Mouse (Mus musculus) neural tube, embryonic 15.5 days (tissue): ENCODE results near the gene Tanc1. TPM values are rescaled to one million over a fixed set of nuclear protein-coding genes. Genes with fewer than 3 reads are reported as not detected.

Experiments
- ATAC-seq: fragments of 200-750 bp; cut with Nextera tagmentation; 2 replicates; pipeline ENCODE4 v1.8.0; 2017; ENCODE audit warnings: mild to moderate bottlenecking, moderate TSS enrichment, moderate library complexity; ENCODE audit not compliant: low FRiP score
- H3K27ac ChIP-seq: fragments of 300-500 bp; sonication (generic); replicated peaks from 2 replicates; pipeline ENCODE4 v1.5.1; 2015; ENCODE audit warnings: mild to moderate bottlenecking, inconsistent platforms
- H3K27me3 ChIP-seq: fragments of 300-500 bp; sonication (generic); replicated peaks from 2 replicates; pipeline ENCODE4 v1.6.1; 2015; ENCODE audit warnings: inconsistent platforms
- H3K36me3 ChIP-seq: fragments of 300-500 bp; sonication (generic); 2 replicates; pipeline ENCODE4 v1.6.1; 2015; ENCODE audit warnings: inconsistent platforms
- H3K4me1 ChIP-seq: fragments of 300-500 bp; sonication (generic); 2 replicates; pipeline ENCODE4 v1.6.1; 2015; ENCODE audit warnings: inconsistent platforms
- H3K4me2 ChIP-seq: fragments of 300-500 bp; sonication (generic); 2 replicates; pipeline ENCODE4 v1.6.1; 2015; ENCODE audit warnings: inconsistent platforms, mild to moderate bottlenecking, moderate library complexity
- H3K4me3 ChIP-seq: fragments of 300-500 bp; sonication (generic); replicated peaks from 2 replicates; pipeline ENCODE4 v1.5.1; 2015; ENCODE audit warnings: mild to moderate bottlenecking, inconsistent platforms
- H3K9ac ChIP-seq: fragments of 300-500 bp; sonication (generic); replicated peaks from 2 replicates; pipeline ENCODE4 v1.6.1; 2015; ENCODE audit warnings: mild to moderate bottlenecking, inconsistent platforms
- H3K9me3 ChIP-seq: fragments of 300-500 bp; sonication (generic); replicated peaks from 2 replicates; pipeline ENCODE4 v1.6.1; 2016; ENCODE audit warnings: inconsistent platforms
- WGBS: fragments of 180-500 bp; shearing (Covaris S2); methylation state at CpG from one replicate; pipeline ENCODE4 v1.1.7; 2015; ENCODE audit warnings: mixed read lengths; 5-methylcytosine and 5-hydroxymethylcytosine counted together
- polyA plus RNA-seq: library from polyadenylated mRNA; unstranded; fragments of >200 nt; fragmentation: Nextera tagmentation; extraction: Ambion mirVana; gene quantifications from 2 replicates; pipeline ENCODE4 v1.2.1, GENCODE M21; 2015

Tanc1 gene
- polyA plus RNA-seq, 1 experiment from 2014 or later = 8.5 TPM

DNA sequence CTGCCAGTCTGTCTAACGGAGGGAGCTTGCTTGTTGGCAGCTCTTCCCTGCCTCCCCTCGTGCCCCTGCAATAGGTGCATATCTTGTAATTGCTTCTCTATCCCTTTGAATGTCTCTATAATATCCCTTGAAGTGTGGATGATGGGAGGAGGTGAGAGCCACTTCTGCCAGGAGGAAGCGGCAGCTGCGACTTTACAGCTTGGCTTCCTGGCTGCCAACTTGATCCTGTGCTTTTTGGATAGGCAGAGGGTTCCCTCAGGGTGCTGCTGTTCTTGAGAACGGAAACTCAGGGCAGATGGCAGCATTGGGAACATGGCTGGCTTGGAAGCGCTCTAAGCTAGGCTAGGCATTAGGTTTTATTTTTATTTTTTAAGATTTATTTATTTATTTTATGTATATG, 183.0 kb downstream of the Tanc1 start:
- no peaks in the 10 kb centered on the region for H3K9me3 ChIP-seq
- no peaks in the 10 kb centered on the region for H3K27me3 ChIP-seq
- no peak overlapping the region for H3K27ac ChIP-seq
- H3K36me3 ChIP-seq = no peaks in the 10 kb centered on the region
- no peak overlapping the region for H3K4me3 ChIP-seq
- ATAC-seq = no peak
- no peak overlapping the region for H3K9ac ChIP-seq
- 66% methylated on average over 6 of the region's 6 CpGs for WGBS
- 0 out of 2 replicates have a peak, but pooled peaks cover 2% of the 10 kb centered on the region for H3K4me1 ChIP-seq
- no peak overlapping the region for H3K4me2 ChIP-seq

DNA sequence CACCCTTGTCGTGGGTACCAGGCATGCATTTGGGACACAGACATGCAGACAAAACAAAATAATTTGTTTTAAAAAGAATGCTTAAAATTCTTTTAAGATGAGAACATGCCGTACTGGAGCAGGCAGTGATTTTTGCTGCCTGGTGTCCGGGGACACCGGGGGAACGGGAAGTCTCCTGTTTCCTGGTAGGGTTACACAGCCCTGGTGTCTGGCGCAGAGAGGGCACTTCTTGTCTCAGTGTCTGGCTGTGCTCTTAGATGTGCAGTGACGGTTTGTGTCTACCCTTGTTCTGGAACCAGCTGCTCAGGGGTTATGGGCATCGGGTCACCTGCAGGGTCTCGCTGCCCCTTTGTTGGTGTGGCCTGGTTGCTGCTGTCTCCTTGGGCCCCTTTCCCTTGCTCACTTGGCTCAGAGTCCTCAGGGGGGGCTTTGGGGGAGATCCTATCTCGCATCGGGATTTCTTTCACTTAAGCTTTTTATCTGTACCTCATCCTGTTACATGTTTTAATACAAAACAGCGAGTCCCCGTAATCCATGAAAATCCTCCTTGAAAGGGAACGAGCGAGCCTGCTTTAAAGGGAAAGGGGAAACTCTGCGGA, 187.2 kb downstream of the Tanc1 start:
- Histone ChIP-seq H3K9me3 (no peaks in the 10 kb centered on the region), H3K36me3 (no peaks in the 10 kb centered on the region), H3K9ac (no peak overlapping the region), H3K27ac (no peak overlapping the region), H3K27me3 (no peaks in the 10 kb centered on the region), H3K4me3 (no peak overlapping the region), H3K4me1 (no peaks in the 10 kb centered on the region), H3K4me2 (no peak overlapping the region)
- no peak for ATAC-seq
- 79% methylated on average over 16 of the region's 16 CpGs for WGBS

DNA sequence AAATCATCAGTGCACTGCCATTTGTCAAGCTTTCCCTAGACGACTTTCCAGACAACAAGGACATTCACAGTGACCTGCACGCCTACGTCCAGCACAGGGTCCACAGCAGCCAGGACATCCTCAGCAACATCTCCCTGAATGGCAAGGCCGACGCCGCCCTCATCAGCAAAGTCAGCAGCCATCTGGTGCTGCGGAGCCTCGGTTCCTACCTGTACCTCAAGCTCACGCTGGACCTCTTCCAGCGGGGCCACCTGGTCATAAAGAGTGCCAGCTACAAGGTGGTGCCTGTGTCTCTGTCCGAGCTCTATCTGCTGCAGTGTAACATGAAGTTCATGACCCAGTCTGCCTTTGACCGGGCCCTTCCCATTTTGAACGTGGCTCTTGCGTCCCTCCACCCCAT, 187.7 kb downstream of the Tanc1 start:
- Histone ChIP-seq H3K4me2 (no peak overlapping the region), H3K36me3 (no peaks in the 10 kb centered on the region), H3K4me3 (no peak overlapping the region), H3K9ac (no peak overlapping the region), H3K27ac (no peak overlapping the region), H3K27me3 (no peaks in the 10 kb centered on the region), H3K4me1 (no peaks in the 10 kb centered on the region), H3K9me3 (no peaks in the 10 kb centered on the region)
- WGBS = 85% methylated on average over 14 of the region's 14 CpGs
- ATAC-seq = no peak

DNA sequence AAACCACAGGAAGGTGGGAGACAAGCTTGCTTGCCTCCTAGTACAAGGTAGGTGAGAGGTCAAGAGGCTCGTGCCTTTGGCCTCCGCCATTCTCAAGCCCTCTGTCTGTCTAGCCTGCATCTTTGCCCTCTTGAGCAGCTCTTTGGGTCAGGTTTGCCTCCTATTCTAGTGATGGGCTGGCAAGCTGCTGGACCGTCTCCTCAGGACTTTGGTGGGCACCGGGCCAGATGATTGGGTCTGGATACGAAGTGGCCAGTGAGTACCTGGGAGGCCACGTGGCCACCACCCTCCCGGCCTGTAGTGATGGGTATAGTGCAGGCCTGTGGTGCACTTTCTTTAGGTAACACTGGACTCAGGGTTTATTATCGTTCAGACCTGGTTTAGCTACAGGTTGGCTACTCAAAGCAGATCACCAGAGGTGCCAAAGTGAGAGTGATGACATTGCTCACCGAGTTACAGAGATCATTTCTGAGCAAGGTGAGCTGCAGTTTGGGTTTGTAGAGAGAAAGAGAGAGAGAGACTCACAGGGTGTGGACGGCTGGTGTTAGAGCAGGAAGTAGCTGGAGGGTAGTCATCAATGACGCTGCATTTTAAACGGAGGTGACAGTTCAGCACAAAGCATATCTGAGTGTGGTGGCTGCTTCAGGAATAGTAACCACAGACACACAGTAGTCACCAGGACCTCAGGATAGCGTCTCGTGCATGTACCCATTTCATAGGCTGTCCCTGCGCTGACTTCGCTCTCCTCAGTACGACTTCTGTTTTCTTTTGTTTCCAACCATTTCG, 188.8 kb downstream of the Tanc1 start:
- Histone ChIP-seq H3K36me3 (no peaks in the 10 kb centered on the region), H3K9ac (no peak overlapping the region), H3K27me3 (no peaks in the 10 kb centered on the region), H3K4me3 (no peak overlapping the region), H3K4me1 (no peaks in the 10 kb centered on the region), H3K27ac (no peak overlapping the region), H3K9me3 (no peaks in the 10 kb centered on the region), H3K4me2 (no peak overlapping the region)
- no peak for ATAC-seq
- WGBS = 96% methylated on average over 18 of the region's 18 CpGs

DNA sequence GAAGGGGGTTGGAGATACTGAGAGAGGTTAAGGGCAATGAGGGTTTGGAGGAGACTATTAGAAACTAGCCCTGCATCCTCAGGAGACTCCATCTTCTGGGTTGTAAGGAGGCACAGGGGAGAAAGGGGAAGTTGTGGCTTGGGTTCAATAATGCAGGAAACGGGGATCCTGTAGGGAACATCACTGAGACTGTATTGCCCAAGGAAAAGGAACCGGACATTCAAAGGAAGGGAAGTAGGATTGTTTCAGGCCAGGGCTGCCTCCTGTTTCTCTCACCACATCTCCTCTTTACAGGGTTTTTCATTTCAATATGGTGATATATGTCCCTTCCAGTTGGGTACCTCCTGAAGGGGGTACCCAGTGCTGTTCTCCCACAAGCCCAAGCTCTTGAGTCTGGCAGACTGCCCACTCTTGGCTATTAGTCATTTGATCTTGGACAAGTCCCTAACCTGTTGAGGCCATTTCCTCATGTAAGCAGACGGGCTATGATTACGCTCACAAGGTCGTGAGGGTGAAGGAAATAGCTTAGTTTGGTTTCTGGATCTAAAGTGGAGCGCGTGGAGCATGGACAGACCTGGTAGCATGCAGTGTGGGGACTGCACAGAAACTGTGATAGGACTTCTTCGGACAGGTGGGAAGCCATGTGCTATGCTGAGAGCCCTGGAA, 191.0 kb downstream of the Tanc1 start:
- 90% methylated on average over 8 of the region's 8 CpGs for WGBS
- ATAC-seq = no peak

DNA sequence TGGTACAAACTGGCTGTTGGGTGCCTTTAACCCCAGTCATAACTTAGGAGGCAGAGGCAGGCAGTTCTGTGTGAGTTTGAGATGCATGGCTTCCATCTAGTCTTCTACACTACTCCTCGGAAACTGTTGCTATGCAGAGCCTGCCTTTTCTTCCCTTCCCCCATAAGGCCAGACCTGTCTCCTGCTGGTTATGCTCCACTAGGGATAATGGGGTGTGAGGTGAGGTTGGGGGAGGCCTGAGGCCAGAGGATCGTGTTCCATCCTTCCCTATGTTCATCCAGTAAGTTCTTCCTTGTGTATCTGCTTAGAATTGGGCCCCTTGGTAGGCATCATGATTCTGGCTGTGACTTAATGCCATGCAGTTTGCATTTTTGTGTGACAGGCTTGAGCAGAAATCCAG, 193.8 kb downstream of the Tanc1 start:
- Histone ChIP-seq H3K4me2 (no peak overlapping the region), H3K27ac (no peak overlapping the region), H3K9ac (no peak overlapping the region), H3K9me3 (no peaks in the 10 kb centered on the region), H3K4me1 (0 out of 2 replicates have a peak, but pooled peaks cover 3% of the 10 kb centered on the region), H3K4me3 (no peak overlapping the region), H3K36me3 (no peaks in the 10 kb centered on the region), H3K27me3 (no peaks in the 10 kb centered on the region)
- WGBS = 42% methylated on average over 2 of the region's 2 CpGs
- ATAC-seq = no peak

More for the DNA sequence above, 191.0 kb downstream of the Tanc1 start:
- Histone ChIP-seq H3K9ac (no peak overlapping the region), H3K4me3 (no peak overlapping the region), H3K9me3 (no peaks in the 10 kb centered on the region), H3K27ac (no peak overlapping the region), H3K27me3 (no peaks in the 10 kb centered on the region), H3K4me2 (no peak overlapping the region), H3K36me3 (no peaks in the 10 kb centered on the region), H3K4me1 (no peaks in the 10 kb centered on the region)

DNA sequence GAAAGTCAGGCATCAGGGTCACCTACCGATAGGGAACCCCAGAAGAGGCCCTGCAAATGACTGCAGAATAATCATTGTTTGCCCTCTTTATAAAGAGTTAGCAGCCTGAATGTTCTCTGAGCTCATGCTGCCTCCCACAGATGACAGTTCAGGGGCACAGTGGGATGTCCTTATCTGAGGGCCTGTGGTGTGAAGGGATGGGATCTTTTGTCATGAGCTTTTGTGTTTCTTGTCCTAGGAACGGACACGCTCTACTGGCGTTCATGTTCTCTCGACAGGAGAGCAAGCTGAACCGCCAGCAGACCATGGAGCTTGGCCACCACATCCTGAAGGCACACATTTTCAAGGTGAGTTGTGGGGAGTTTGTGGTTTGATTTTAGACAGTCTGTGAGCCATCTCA, 194.2 kb downstream of the Tanc1 start:
- Histone ChIP-seq H3K4me1 (0 out of 2 replicates have a peak, but pooled peaks cover 5% of the 10 kb centered on the region), H3K27ac (no peak overlapping the region), H3K4me3 (no peak overlapping the region), H3K9me3 (no peaks in the 10 kb centered on the region), H3K36me3 (no peaks in the 10 kb centered on the region), H3K27me3 (no peaks in the 10 kb centered on the region), H3K9ac (no peak overlapping the region), H3K4me2 (no peak overlapping the region)
- 53% methylated on average over 6 of the region's 6 CpGs for WGBS
- ATAC-seq = no peak

DNA sequence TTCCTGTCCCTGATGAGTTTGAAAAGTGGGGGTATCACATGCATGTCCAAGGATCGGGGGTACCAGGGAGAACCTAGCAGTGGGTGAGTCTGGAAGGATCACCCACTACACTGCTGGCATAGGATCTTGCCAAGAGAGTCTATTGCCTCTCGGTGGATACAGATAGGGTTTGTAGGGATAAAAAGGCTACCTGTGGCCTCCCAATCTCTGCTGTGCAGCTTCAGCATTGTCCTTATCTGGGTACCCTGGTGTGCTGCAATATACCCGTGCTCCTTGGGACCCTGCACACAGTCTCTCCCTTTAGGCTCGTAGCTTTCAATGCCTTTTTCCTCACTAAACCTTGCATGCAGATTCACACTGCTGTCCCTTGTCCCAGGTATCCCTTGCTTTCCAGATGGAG, 196.8 kb downstream of the Tanc1 start:
- Histone ChIP-seq H3K27me3 (no peaks in the 10 kb centered on the region), H3K9ac (no peak overlapping the region), H3K4me3 (no peak overlapping the region), H3K36me3 (no peaks in the 10 kb centered on the region), H3K27ac (no peak overlapping the region), H3K4me2 (no peak overlapping the region), H3K4me1 (0 out of 2 replicates have a peak, but pooled peaks cover 10% of the 10 kb centered on the region), H3K9me3 (no peaks in the 10 kb centered on the region)
- 91% methylated on average over 4 of the region's 4 CpGs for WGBS
- no peak for ATAC-seq

DNA sequence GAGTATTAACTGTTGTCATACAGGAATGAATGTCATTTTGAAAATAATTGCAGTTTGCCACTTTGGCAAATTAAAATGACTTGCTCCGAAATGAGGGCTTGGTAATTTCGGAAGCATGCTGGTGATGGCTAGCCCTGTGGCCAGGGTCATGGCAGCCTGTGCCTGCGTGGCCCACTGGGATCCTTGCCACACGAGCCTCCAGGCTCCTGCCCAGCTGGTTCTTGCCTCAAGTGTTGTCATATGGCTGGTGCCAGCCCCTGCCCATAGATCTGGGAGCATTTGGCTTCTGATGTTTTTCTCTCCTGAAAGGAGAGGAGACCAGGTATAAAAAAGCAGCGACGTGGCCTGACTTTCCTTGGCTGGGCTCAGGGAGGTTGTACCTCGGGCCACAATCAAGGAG, 198.2 kb downstream of the Tanc1 start:
- 72% methylated on average over 7 of the region's 7 CpGs for WGBS
- H3K27me3 ChIP-seq = no peaks in the 10 kb centered on the region
- ATAC-seq = no peak
- H3K9ac ChIP-seq = no peak overlapping the region
- no peak overlapping the region for H3K27ac ChIP-seq
- 0 out of 2 replicates have a peak, but pooled peaks cover 10% of the 10 kb centered on the region for H3K4me1 ChIP-seq
- H3K9me3 ChIP-seq = no peaks in the 10 kb centered on the region
- no peak overlapping the region for H3K4me2 ChIP-seq
- H3K4me3 ChIP-seq = no peak overlapping the region
- H3K36me3 ChIP-seq = no peaks in the 10 kb centered on the region

DNA sequence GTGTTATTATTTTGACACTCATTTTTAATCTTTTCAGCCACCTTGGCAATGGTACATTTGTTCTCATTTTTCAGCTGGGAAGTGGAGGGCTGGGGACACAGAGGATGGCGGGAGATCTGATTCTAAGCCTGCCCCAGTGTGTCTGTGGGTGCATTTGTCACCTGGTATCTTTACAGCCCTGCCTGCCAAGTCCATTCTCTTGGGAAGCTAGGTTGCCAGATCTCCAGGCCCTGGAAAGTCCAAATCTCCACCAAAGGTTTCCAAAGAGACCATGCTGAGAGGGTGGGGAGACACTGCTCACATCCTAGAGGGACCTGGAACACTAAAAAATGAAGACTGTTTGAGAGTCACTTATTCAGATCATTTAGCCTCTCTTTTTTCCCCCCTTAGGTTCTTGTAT, 199.4 kb downstream of the Tanc1 start:
- Histone ChIP-seq H3K9ac (no peak overlapping the region), H3K27me3 (no peaks in the 10 kb centered on the region), H3K9me3 (no peaks in the 10 kb centered on the region), H3K4me1 (0 out of 2 replicates have a peak, but pooled peaks cover 10% of the 10 kb centered on the region), H3K4me2 (no peak overlapping the region), H3K4me3 (no peak overlapping the region), H3K27ac (no peak overlapping the region), H3K36me3 (no peaks in the 10 kb centered on the region)
- no peak for ATAC-seq
- WGBS = 63% methylated on average over 1 of the region's 1 CpGs

DNA sequence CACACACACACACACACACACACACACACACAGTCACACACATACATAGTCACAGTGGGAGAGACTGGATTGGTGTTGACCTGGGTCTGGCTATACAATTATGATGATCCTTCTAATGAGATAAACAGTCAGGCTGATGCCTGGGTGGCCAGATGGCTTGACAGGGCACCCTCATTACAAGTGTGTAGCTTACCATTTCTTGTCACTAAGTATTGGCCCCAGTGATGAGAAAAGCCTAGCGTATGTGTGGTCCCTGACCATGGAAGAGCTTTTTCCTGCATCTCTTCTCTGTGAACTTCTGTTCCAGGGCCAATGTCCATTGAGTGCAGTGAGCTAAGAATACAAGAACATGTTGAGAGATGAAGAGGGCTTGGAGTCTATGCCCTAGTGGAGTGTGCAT, 200.8 kb downstream of the Tanc1 start:
- no peak overlapping the region for H3K4me3 ChIP-seq
- 0 out of 2 replicates have a peak, but pooled peaks cover 10% of the 10 kb centered on the region for H3K4me1 ChIP-seq
- H3K9me3 ChIP-seq = no peaks in the 10 kb centered on the region
- H3K27me3 ChIP-seq = no peaks in the 10 kb centered on the region
- 100% methylated on average over 1 of the region's 1 CpGs for WGBS
- ATAC-seq = no peak
- no peaks in the 10 kb centered on the region for H3K36me3 ChIP-seq
- no peak overlapping the region for H3K9ac ChIP-seq
- H3K27ac ChIP-seq = no peak overlapping the region
- H3K4me2 ChIP-seq = no peak overlapping the region

DNA sequence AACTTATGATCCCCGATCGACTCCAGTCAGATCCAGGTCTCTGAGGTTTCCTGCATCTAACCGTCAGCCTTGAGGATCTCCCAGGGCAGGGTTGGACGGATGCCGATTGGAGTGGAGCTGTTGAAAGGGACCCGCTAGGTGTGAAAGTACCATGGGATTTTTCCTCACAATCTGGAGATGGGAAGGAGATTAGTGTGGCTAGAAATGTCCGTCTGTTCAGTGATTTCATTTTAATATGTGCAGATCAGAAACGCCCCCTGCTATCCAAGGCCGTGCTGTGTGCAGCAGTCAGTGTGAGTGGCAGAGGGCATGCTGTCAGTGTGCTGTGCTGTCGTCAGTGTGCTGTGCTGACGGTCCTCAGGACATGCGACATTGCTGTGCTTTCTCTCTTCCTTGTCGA, 201.6 kb downstream of the Tanc1 start:
- H3K9ac ChIP-seq = no peak overlapping the region
- no peaks in the 10 kb centered on the region for H3K27me3 ChIP-seq
- ATAC-seq = no peak; the same call in 1 of the 2 replicates

More for the DNA sequence above, 201.6 kb downstream of the Tanc1 start:
- no peak overlapping the region for H3K4me2 ChIP-seq
- no peaks in the 10 kb centered on the region for H3K9me3 ChIP-seq
- H3K36me3 ChIP-seq = no peaks in the 10 kb centered on the region
- H3K4me1 ChIP-seq = 0 out of 2 replicates have a peak, but pooled peaks cover 10% of the 10 kb centered on the region
- WGBS = 83% methylated on average over 13 of the region's 13 CpGs
- H3K4me3 ChIP-seq = no peak overlapping the region
- H3K27ac ChIP-seq = no peak overlapping the region
